Comparison of ENCODE assay signal across 21 mouse cellular contexts in genomic region chr14:33789556-33789955, GRCm38 (mm10).
"Had no signal": no experiment of that assay in that cellular context is flagged by ENCODE, and none has a peak within 500 bp of the region (broad histone marks: within the 10 kb centered on the region; RNA-seq: fewer than 3 reads in every experiment).

No protein-coding gene starts in this region.

- H3K4me2 ChIP-seq: heart, embryonic 11.5 days; heart, embryonic 13.5 days; heart, embryonic 15.5 days; hindbrain, embryonic 13.5 days; hindbrain, embryonic 15.5 days; limb, embryonic 13.5 days; limb, embryonic 15.5 days; liver, embryonic 12.5 days had no signal

- H3K9me3 ChIP-seq: heart, embryonic 13.5 days; heart, embryonic 15.5 days; hindbrain, embryonic 13.5 days; hindbrain, embryonic 15.5 days; limb, embryonic 13.5 days; limb, embryonic 15.5 days; liver, embryonic 12.5 days had no signal

- H3K9ac ChIP-seq: forebrain, postnatal 0 days; heart, embryonic 13.5 days; heart, embryonic 15.5 days; hindbrain, embryonic 13.5 days; hindbrain, embryonic 15.5 days; limb, embryonic 13.5 days; limb, embryonic 15.5 days; liver, embryonic 12.5 days; liver, embryonic 14.5 days had no signal

- H3K4me3 ChIP-seq: heart, embryonic 13.5 days; heart, embryonic 15.5 days; hindbrain, embryonic 13.5 days; hindbrain, embryonic 15.5 days; limb, embryonic 13.5 days; limb, embryonic 15.5 days; liver, embryonic 12.5 days had no signal

- H3K27ac ChIP-seq: heart, embryonic 13.5 days; heart, embryonic 15.5 days; hindbrain, embryonic 13.5 days; hindbrain, embryonic 15.5 days; hindbrain, postnatal 0 days; limb, embryonic 13.5 days; limb, embryonic 15.5 days; liver, embryonic 12.5 days; liver, embryonic 14.5 days had no signal

- H3K36me3 ChIP-seq: heart, embryonic 13.5 days; heart, embryonic 15.5 days; hindbrain, embryonic 13.5 days; hindbrain, embryonic 15.5 days; limb, embryonic 13.5 days; limb, embryonic 15.5 days; liver, embryonic 12.5 days had no signal

- H3K27me3 ChIP-seq: hindbrain, embryonic 13.5 days; hindbrain, embryonic 15.5 days; limb, embryonic 13.5 days; limb, embryonic 15.5 days; liver, embryonic 12.5 days had no signal

- ATAC-seq: forebrain, postnatal 0 days; hindbrain, postnatal 0 days; intestine, embryonic 16.5 days; liver, embryonic 12.5 days had no signal

- DNase-seq: forebrain, postnatal 0 days; gastrocnemius, postnatal 14 days; gastrocnemius, postnatal 36 days; heart, adult 18-20 months; kidney, adult 11 months; kidney, adult 9 months; kidney, postnatal 25 days; layer of hippocampus, adult 9-11 months; layer of hippocampus, postnatal 36 days; left cerebral cortex, postnatal 4 days had no signal

- H3K4me1 ChIP-seq: heart, embryonic 13.5 days; heart, embryonic 15.5 days; hindbrain, embryonic 13.5 days; hindbrain, embryonic 15.5 days; limb, embryonic 15.5 days; liver, embryonic 12.5 days had no signal
